Mouse (Mus musculus) liver, postnatal 0 days (tissue): ENCODE measurements around the gene Snapc3.

ENCODE experiments used
- CTCF ChIP-seq: sonication (generic); IDR thresholded peaks from 2 replicates; pipeline ENCODE4 v1.5.1; 2016; ENCODE audit warnings: antibody characterized with exemption, low read depth
- EP300 ChIP-seq: IDR thresholded peaks from 2 replicates; pipeline ENCODE4 v1.6.1; 2016; ENCODE audit warnings: antibody characterized with exemption, low read depth, mild to moderate bottlenecking

- no peak for TF ChIP-seq EP300
- TF ChIP-seq CTCF: no peak
Observed at GRCm38 (mm10) chr4:83379036-83379435, 38.5 kb upstream of the Snapc3 start.
